Mouse (Mus musculus): Measurements from ENCODE around the gene Wdr5. TPM values are rescaled to one million over a fixed set of nuclear protein-coding genes. Genes with fewer than 3 reads are reported as not detected.

Wdr5 gene
- polyA plus RNA-seq, 1 experiment from 2014 or later, result 50.2 TPM

DNA sequence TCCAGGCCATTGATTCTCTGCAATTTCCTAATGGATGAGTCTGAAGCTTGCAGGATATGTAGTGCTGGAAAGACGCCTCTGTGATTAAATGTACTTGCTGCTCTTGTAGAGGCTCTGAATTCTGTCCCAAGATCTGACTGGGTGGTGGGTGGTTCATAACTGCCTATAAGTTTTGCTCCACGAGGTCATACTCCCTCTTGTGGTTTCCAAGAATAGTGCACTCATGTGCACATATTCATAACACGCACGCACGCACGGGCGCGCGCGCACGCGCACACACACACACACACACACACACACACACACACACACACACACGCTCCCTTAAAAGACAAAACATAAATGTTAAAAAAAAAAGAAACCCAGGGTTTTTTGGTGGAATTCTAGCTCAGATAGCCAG, 69.6 kb downstream of the Wdr5 start:
- Histone ChIP-seq H3K27me3 (replicated peaks) (no peaks in the 10 kb centered on the region), H3K4me1 (replicated peaks) (no peaks in the 10 kb centered on the region), H3K36me3 (no peaks in the 10 kb centered on the region), H3K9me3 (no peaks in the 10 kb centered on the region), H3K27ac (no peak overlapping the region), H3K4me3 (replicated peaks) (no peak overlapping the region), H3K9ac (no peak overlapping the region), H3K4me2 (replicated peaks) (no peak overlapping the region)
- ATAC-seq, result no peak
- 96% methylated on average over 13 of the region's 13 CpGs for WGBS

Other genes with a start within 250 kb of the Wdr5 start
- gene Vav2, start 88.1 kb upstream of the Wdr5 start, polyA plus RNA-seq (2015; fragmentation: Nextera tagmentation; extraction: Ambion mirVana), result 5.4 and 6.1 TPM in 2 replicates
- gene Brd3os, start 72.8 kb upstream of the Wdr5 start, polyA plus RNA-seq (2015; fragmentation: Nextera tagmentation; extraction: Ambion mirVana), result 4.8 and 6.1 TPM in 2 replicates
- 85.7 and 91.2 TPM in 2 replicates for gene Brd3, start 7.5 kb upstream of the Wdr5 start, polyA plus RNA-seq (2015; fragmentation: Nextera tagmentation; extraction: Ambion mirVana)
- 11.7 and 12.5 TPM in 2 replicates for gene Rxra, start 161.3 kb downstream of the Wdr5 start, polyA plus RNA-seq (2015; fragmentation: Nextera tagmentation; extraction: Ambion mirVana)